Mouse (Mus musculus) urinary bladder, adult 18-20 months (tissue): ENCODE data around the gene Myo5c.

Experiments
- DNase-seq, 2 experiments: peaks; one replicate each; pipeline ENCODE4 v3.0.0; 2022; ENCODE audit warnings: low spot score in 2 of 2, mixed read lengths in 2 of 2

The Myo5c gene

DNA sequence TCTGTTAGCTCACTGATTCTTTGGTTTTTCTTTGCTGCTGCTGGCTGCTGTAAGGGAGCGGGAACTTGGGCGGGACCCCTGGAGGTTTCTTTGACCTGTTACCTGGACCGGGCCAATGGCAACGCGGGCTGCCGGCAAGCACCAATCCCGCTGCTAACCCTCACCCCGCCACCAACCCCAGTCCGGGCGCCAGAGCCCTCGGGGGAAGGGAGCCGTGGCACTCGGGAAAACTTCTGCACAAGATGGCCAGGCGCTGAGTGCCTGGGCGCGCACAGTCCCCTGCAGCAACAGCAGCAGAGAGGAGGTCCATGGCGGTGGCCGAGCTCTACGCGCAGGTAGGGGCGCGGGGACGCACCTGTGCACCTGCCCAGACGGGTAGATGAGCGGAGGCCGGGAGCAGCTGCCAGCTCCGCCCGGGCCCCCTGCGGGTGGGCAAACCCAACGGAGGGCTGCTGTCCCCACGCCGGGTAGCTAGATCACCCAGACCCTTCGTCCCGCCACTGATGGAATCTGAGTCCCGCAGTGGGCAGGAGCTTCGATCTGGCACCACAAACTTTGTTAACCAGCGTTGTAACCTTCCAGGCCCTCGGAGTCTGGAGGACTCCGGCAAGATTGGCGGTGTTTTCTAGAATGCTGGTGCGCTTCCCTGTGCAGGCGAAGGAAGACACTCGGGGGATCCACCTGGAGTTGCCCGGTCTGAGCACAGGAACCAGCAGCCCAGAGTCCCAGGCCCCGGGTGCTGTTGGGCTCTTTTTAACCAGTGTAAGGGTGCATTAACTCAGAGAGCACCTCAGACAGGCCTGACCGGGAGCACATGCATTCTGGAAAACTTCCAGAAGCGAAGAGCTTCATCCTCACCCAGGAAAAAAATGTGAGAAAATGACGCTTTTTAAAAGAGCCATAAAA lies at the start of gene Myo5c:
TSS of gene Myo5c (plus strand) at position 180 of the 906 bp plus-strand sequence.
- peak; percentile 45 to 58 for DNase-seq

- no peak for DNase-seq
Measured at GRCm38 (mm10) chr9:75187646-75188260, 44.1 kb upstream of the Myo5c start.

DNA sequence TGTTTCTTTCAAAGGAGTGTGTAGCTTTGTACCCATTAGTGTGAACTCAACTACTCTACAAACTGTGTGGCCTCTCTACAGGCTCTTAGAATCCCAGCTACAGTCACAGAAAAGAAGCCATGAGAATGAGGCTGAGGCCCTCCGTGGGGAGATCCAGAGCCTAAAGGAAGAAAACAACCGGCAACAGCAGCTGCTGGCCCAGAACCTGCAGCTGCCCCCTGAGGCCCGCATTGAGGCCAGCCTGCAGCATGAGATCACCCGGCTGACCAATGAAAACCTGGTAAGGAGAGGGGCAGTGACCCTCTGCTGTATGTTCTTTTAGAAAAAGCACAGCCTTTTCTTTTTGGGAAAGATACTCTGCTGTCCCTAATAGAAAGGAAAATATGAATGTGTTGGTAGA lies 38.0 kb upstream of the Myo5c start:
- no peak for DNase-seq

GRCm38 (mm10) chr9:75196335-75196734 lies 35.5 kb upstream of the Myo5c start:
- peak in 1 of 2 experiments; percentile 36 for DNase-seq

DNA sequence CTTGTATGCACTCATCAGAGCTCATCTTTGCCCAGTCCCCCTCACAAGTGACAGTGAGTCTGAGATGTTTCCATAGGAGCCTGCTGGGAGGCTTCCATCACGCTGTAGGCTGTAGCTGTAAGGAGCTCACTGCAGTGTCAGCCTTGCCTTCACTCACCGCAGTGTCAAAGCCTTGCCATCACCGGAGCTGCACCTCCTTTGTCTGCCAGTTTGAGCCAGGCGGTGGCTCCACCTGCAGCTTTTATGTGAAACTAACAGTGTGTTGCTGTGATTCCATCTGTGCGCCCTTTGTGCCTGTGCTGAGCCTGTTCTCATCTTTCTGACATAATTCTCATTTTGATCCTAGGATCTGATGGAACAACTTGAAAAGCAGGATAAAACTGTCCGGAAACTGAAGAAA lies 34.5 kb upstream of the Myo5c start:
- DNase-seq, result no peak

GRCm38 (mm10) chr9:75201506-75201905 lies 30.3 kb upstream of the Myo5c start:
- no peak for DNase-seq

DNA sequence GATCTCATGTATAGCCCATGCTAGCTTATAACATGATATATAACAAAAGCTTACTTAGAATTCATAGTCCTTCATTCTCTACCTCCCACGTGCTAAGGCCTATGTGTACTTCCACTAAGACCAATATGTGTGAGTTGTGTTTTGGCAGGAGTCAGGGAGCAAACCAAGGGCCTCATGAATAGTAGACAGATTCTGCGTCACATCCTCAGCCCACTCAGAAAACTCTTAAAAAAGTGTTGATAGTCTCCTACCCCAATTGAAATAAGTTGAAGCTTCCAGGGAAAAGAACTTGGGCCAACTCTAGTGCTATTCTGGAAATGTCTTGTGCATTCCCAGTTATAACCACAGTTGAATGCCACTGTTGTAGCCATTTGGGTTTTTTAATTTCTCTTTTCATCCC lies 29.8 kb upstream of the Myo5c start:
- no peak for DNase-seq

DNA sequence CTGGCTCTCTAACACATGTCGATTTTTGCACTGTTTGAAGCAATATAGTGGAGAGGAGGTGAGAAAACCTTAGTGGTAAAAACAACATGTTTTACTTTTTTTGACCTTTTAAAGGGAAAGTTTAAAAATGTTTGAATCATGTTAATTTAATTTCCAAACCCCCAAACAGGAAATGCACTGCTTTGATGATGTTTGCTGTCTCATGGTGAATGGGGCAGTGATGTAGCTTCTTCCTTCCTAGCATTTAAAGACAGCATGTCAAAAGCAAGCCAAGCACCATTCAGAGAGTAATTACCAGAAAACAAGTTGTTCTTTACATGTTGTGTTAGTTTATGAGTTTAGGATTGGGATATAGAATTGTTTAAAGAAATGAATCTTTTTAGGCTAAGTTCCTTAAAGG lies 22.6 kb upstream of the Myo5c start:
- no peak for DNase-seq

GRCm38 (mm10) chr9:75210269-75210668 lies 21.6 kb upstream of the Myo5c start:
- no peak for DNase-seq

DNA sequence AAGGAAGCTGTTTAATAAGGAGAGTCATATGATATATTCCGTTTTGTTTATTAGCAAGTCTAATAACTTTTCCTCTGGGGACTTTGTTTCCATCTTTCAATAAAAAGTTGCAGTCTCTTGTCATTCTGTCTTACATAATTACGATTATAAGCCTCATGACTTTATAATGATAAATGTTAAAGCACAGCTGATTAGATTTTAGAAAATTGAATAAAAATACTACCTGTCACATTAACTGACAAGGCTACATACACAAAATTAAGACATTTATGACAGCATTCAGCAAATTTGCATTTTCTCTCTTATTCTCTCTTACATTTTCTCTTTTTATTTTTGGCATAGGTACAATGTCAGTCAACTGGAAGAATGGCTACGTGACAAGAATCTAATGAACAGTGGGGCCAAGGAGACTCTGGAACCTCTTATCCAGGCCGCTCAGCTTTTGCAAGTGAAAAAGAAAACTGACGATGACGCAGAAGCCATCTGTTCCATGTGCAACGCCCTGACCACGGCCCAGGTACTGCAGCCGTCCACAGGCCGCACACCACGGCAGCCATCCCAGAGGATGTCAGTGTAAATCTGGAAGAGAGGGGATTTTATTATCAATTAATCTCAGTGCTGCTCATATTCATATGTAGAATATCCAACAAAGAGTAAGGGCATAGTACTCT lies 16.9 kb upstream of the Myo5c start:
- no peak for DNase-seq

GRCm38 (mm10) chr9:75219942-75220341 lies 11.9 kb upstream of the Myo5c start:
- DNase-seq, result no peak

GRCm38 (mm10) chr9:75221420-75222287 lies 10.2 kb upstream of the Myo5c start:
- peak in 1 of 2 experiments; percentile 7 for DNase-seq

GRCm38 (mm10) chr9:75232860-75233259 lies 1.0 kb downstream of the Myo5c start:
- DNase-seq, result no peak

GRCm38 (mm10) chr9:75234271-75234741 lies 2.5 kb downstream of the Myo5c start:
- DNase-seq, result peak in 1 of 2 experiments; percentile 29

GRCm38 (mm10) chr9:75234983-75235627 lies 3.3 kb downstream of the Myo5c start:
- no peak for DNase-seq

GRCm38 (mm10) chr9:75235696-75236095 lies 3.9 kb downstream of the Myo5c start:
- no peak for DNase-seq

DNA sequence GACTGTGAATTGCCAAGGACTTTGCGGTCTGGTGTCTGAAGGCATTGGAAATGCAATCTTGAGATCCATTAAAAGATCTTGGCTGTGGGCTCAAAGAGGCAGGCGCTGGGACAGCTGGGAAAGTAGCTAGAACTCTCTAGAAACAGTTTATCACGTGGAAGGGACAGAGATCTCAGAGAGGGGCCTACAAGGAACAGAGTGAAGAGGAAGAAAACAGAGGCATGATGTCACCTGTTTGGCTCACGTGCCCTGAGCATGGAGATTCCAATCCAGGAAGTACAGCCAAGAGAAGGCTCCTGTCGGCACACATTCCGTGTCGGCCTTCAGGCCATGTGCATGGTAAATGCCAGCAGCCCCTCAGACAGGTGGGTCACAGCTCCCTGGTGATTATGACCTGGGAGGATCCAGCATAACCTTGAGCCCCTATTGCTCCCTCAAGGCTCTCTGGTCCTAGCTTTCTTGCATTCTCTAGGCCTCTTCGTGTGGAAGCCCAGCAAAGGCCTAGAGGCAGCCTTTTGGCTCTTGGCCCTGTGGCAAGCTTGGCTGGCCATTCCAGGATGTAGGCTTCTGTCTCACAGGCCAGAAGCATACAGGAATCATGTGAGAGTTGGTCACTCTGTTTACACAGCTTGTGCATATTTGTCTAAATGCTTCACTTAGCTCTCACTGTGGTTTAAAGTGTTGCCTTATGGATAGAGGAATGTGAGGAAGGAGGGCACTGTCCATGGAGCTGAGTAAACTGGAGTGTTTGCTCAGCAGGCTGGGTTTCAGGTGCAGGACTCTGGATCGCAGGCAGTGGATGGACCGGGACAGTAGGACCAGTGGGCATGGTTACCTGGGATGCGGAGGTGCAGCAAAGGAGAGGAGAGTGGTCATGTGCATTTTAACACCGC lies 4.8 kb downstream of the Myo5c start:
- no peak for DNase-seq

GRCm38 (mm10) chr9:75238179-75238578 lies 6.4 kb downstream of the Myo5c start:
- DNase-seq, result no peak

DNA sequence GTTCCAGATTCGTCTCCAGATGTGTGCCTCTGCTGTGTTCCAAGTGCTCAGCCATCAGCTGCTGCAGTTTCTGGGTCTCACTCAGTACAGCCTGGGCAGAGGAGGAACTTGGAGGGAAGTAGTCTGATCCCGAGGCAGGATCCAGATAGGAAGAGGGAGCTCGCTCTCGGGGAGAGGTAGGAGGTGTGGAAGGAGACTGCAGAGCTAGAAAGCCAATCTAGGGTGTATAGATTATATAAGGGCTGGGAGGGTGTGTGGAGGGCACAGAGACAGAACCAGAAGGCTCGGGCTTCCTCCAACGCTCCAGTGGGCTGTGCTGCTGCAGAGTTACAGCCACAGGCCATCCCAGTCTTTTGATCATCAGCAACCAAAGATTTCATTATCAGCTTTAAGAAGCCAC lies 11.2 kb downstream of the Myo5c start:
- no peak for DNase-seq
